Mouse (Mus musculus): ENCODE measurements around the gene Hrh2. TPM values are rescaled to one million over a fixed set of nuclear protein-coding genes. Genes with fewer than 3 reads are reported as not detected.

Hrh2 gene
- total RNA-seq (2021), result 10 to 100 TPM; 15.3 to 15.5 TPM
- long read RNA-seq, experiment 1, partial matches to known transcripts, result 2 of 16 reads
- long read RNA-seq, experiment 1, other reads (novel, unspliced or antisense), result 14 of 16 reads
- long read RNA-seq, experiment 2, partial matches to known transcripts, result 0 of 3 reads
- long read RNA-seq, experiment 2, other reads (novel, unspliced or antisense), result 2 of 3 reads

GRCm38 (mm10) chr13:54192021-54192481 is at the start of gene Hrh2:
Gene Hrh2 (plus strand): TSS chr13:54192129.
- peak; percentile 49 to 70 for DNase-seq (ENCODE audit: low spot score in 2 of 2)

- no peak for DNase-seq (ENCODE audit: low spot score in 2 of 2)
These were observed 48.1 kb upstream of the Hrh2 start for GRCm38 (mm10) chr13:54143788-54144187.

- peak; percentile 21 to 44 for DNase-seq (ENCODE audit: low spot score in 2 of 2)
These were observed 47.3 kb upstream of the Hrh2 start for GRCm38 (mm10) chr13:54144624-54145023.

GRCm38 (mm10) chr13:54147328-54147727 is 44.6 kb upstream of the Hrh2 start:
- DNase-seq (ENCODE audit: low spot score in 2 of 2), result no peak

GRCm38 (mm10) chr13:54152421-54152820 is 39.5 kb upstream of the Hrh2 start:
- DNase-seq (ENCODE audit: low spot score in 2 of 2), result no peak

- no peak for DNase-seq (ENCODE audit: low spot score in 2 of 2)
These were observed 39.0 kb upstream of the Hrh2 start for GRCm38 (mm10) chr13:54152911-54153310.

- no peak for DNase-seq (ENCODE audit: low spot score in 2 of 2)
These were observed 38.2 kb upstream of the Hrh2 start for GRCm38 (mm10) chr13:54153672-54154218.

- DNase-seq (ENCODE audit: low spot score in 2 of 2), result no peak
These were observed 36.1 kb upstream of the Hrh2 start for GRCm38 (mm10) chr13:54155822-54156221.

GRCm38 (mm10) chr13:54159256-54159655 is 32.7 kb upstream of the Hrh2 start:
- DNase-seq (ENCODE audit: low spot score in 2 of 2), result no peak

- no peak for DNase-seq (ENCODE audit: low spot score in 2 of 2)
These were observed 32.2 kb upstream of the Hrh2 start for GRCm38 (mm10) chr13:54159756-54160155.

GRCm38 (mm10) chr13:54160546-54160945 is 31.4 kb upstream of the Hrh2 start:
- no peak for DNase-seq (ENCODE audit: low spot score in 2 of 2)

GRCm38 (mm10) chr13:54161514-54161913 is 30.4 kb upstream of the Hrh2 start:
- DNase-seq (ENCODE audit: low spot score in 2 of 2), result no peak

GRCm38 (mm10) chr13:54163363-54163762 is 28.6 kb upstream of the Hrh2 start:
- peak; percentile 52 to 62 for DNase-seq (ENCODE audit: low spot score in 2 of 2)

- DNase-seq (ENCODE audit: low spot score in 2 of 2), result no peak
These were observed 27.5 kb upstream of the Hrh2 start for GRCm38 (mm10) chr13:54164462-54164861.

GRCm38 (mm10) chr13:54165066-54165465 is 26.9 kb upstream of the Hrh2 start:
- no peak for DNase-seq (ENCODE audit: low spot score in 2 of 2)

GRCm38 (mm10) chr13:54165765-54166164 is 26.2 kb upstream of the Hrh2 start:
- DNase-seq (ENCODE audit: low spot score in 2 of 2), result peak in 1 of 2 experiments; percentile 48

- DNase-seq (ENCODE audit: low spot score in 2 of 2), result no peak
These were observed 24.9 kb upstream of the Hrh2 start for GRCm38 (mm10) chr13:54167036-54167435.

GRCm38 (mm10) chr13:54168675-54169074 is 23.3 kb upstream of the Hrh2 start:
- DNase-seq (ENCODE audit: low spot score in 2 of 2), result no peak

GRCm38 (mm10) chr13:54170288-54170687 is 21.6 kb upstream of the Hrh2 start:
- DNase-seq (ENCODE audit: low spot score in 2 of 2), result no peak

GRCm38 (mm10) chr13:54171346-54171745 is 20.6 kb upstream of the Hrh2 start:
- no peak for DNase-seq (ENCODE audit: low spot score in 2 of 2)

- no peak for DNase-seq (ENCODE audit: low spot score in 2 of 2)
These were observed 20.2 kb upstream of the Hrh2 start for GRCm38 (mm10) chr13:54171761-54172160.

GRCm38 (mm10) chr13:54173941-54174340 is 18.0 kb upstream of the Hrh2 start:
- DNase-seq (ENCODE audit: low spot score in 2 of 2), result no peak

- DNase-seq (ENCODE audit: low spot score in 2 of 2), result no peak
These were observed 17.2 kb upstream of the Hrh2 start for GRCm38 (mm10) chr13:54174703-54175102.

Measured in left cerebral cortex, adult 18-20 months (tissue).